Mouse (Mus musculus) heart, embryonic 10.5 days (tissue): ENCODE data around the gene Gm7075. TPM values are rescaled to one million over a fixed set of nuclear protein-coding genes. Genes with fewer than 3 reads are reported as not detected.
A peak's percentile ranks its signal among the peaks of the same experiment; 100 is the strongest.
"Not testable (repeated sequence)": the region's sequence is repeated elsewhere in the genome, so short reads cannot be mapped to it uniquely, and the experiment has no call there.

Experiments used
- DNase-seq: peaks from one replicate; pipeline ENCODE4 v3.0.0-alpha.2; 2017; ENCODE audit warnings: low spot score
- H3K27ac ChIP-seq: fragments of 300-500 bp; sonication (generic); 2 replicates; pipeline ENCODE4 v1.5.1; 2016; ENCODE audit warnings: mild to moderate bottlenecking
- H3K27me3 ChIP-seq: fragments of 300-500 bp; sonication (generic); 2 replicates; pipeline ENCODE4 v1.6.1; 2016; ENCODE audit warnings: mild to moderate bottlenecking; ENCODE audit not compliant: poor library complexity, insufficient read depth, severe bottlenecking
- H3K36me3 ChIP-seq: fragments of 300-500 bp; sonication (generic); 2 replicates; pipeline ENCODE4 v1.6.1; 2016; ENCODE audit warnings: mild to moderate bottlenecking, moderate library complexity
- H3K4me1 ChIP-seq: fragments of 300-500 bp; sonication (generic); 2 replicates; pipeline ENCODE4 v1.6.1; 2016; ENCODE audit warnings: mild to moderate bottlenecking
- H3K4me3 ChIP-seq: fragments of 300-500 bp; sonication (generic); 2 replicates; pipeline ENCODE4 v1.5.1; 2016; ENCODE audit warnings: mild to moderate bottlenecking, moderate library complexity
- H3K9me3 ChIP-seq: fragments of 300-500 bp; sonication (generic); 2 replicates; pipeline ENCODE4 v1.6.1; 2016; ENCODE audit warnings: mild to moderate bottlenecking, moderate library complexity
- WGBS: fragments of 180-500 bp; shearing (Covaris S2); methylation state at CpG from one replicate; pipeline ENCODE4 v1.1.7; 2016; 5-methylcytosine and 5-hydroxymethylcytosine counted together
- polyA plus RNA-seq: library from polyadenylated mRNA; unstranded; fragments of >200 nt; fragmentation: Nextera tagmentation; extraction: Ambion mirVana; gene quantifications from 2 replicates; pipeline ENCODE4 v1.2.1, GENCODE M21; 2016

The Gm7075 gene
- polyA plus RNA-seq, 1 experiment from 2014 or later, result not detected

DNA sequence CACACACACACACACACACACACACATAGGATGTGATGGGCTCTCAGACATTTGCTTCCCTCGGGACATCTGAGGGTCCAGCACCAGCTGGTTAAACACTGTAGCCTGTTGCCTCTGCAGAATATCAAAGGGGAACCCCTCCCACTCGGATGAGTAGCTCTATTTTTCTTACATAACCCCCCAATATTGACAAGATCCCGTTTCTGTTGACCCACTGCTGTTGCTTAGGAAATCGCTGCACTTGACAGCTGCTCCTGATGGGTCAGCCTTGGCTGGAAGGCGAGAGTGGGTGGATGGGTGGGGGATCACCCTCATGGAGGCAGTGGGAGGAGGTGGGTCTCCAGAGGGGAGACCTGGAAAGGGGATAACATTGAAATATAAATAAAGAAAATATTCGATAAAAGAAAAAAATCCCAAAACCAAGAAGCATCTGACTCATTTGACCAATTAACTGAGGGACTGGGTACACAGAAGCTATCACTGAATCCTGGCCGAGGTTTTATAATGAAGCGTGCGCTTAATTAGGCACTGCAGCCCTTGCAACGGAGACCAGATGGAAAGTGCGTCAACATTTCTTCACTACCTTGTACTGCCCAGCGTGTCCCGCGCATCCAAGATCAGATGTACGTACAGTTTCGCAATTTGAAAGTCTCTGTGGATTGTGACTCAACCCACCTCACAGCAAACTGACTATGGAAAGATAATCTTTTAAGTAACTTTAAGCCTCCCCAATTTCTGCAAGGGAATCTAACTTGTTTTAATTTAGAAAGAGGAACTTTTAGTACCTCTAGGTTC lies 11.2 kb downstream of the Gm7075 start:
- no peaks in the 10 kb centered on the region for H3K4me1 ChIP-seq
- DNase-seq, result no peak
- H3K36me3 ChIP-seq, result no peaks in the 10 kb centered on the region
- no peak overlapping the region for H3K4me3 ChIP-seq
- no peaks in the 10 kb centered on the region for H3K27me3 ChIP-seq
- H3K9me3 ChIP-seq, result no peaks in the 10 kb centered on the region
- no peak overlapping the region for H3K27ac ChIP-seq
- whole genome bisulfite sequencing, result 67% methylated on average over 16 of the region's 16 CpGs

DNA sequence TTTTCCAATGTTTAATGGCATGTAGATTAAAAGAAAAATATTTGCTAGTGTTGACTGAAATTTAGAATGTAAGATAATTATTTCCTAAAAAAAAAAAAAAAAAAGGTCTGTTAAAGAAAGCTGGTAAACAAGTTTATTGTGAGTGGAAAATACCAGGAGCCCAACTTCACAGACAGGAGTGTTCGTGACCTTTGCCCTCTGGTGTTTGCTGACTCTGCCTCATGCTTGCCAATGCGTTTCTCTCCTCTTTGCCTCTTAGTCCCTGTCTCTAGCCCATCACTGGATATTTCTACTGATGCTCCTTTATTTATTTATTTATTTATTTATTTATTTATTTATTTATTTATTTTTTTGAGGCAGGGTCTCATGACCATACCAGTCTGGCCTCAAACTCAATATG lies 18.0 kb downstream of the Gm7075 start:
- Histone ChIP-seq H3K27me3 (no peaks in the 10 kb centered on the region), H3K36me3 (no peaks in the 10 kb centered on the region), H3K27ac (no peak overlapping the region), H3K9me3 (no peaks in the 10 kb centered on the region), H3K4me1 (no peaks in the 10 kb centered on the region), H3K4me3 (no peak overlapping the region)
- 78% methylated on average over 2 of the region's 2 CpGs for WGBS
- no peak for DNase-seq

DNA sequence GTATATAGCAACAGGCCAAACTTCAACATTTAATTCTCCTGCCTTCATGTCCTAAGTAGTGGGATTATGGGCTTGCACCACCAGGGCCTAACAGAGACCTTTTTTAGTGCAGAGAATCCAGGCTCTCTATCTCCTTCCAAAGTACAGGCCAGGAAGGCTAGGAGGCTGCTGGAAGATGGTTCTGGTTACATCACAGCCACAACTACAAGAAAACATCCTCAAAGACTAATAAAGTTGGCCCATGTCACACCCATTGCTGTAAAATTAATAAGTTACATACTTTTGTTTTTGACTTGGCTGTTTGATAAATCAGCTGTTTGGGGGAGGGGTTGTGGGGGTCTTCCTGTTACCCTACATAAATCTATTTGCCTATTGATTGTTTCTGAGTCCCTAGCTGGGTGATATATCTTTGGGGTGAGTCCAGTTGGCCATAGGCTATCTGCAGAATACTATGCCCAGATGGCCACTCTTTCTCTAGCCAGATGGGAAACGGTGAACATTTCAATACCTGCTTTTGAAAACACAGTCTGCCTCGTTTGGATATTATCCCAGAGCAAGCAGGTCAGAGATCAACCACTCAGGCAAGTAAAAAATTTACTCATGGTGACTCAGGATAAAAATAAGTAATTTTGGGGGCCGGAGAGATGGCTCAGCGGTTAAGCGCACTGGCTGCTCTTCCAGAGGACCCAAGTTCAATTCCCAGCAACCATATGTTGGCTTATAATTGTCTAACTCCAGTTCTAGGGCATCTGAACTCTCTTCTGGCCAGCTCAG lies 18.7 kb downstream of the Gm7075 start:
- Histone ChIP-seq H3K9me3 (no peaks in the 10 kb centered on the region), H3K36me3 (no peaks in the 10 kb centered on the region), H3K4me3 (no peak overlapping the region), H3K27me3 (no peaks in the 10 kb centered on the region), H3K4me1 (no peaks in the 10 kb centered on the region), H3K27ac (no peak overlapping the region)
- WGBS, result 87% methylated on average over 5 of the region's 5 CpGs
- DNase-seq, result no peak

DNA sequence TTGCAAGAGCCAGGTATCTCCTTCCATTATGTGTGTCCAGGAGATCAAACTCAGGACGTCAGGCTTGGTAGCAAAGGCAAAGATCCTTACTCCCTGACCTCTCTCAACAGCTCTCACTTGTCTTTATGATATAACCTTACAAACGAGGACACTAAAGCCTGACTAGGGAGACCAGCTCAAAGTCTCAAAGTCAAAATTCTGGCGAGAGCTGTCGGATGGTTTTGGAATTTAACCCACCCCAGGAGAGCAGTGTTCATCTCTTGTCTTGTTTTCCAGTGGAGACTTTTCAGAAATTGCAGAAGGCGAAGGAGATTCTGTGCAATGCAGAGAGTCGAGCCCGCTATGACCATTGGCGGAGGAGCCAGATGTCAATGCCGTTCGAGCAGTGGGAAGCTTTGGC lies 24.6 kb downstream of the Gm7075 start:
- no peak for DNase-seq
- Histone ChIP-seq H3K9me3 (no peaks in the 10 kb centered on the region), H3K27me3 (no peaks in the 10 kb centered on the region), H3K36me3 (no peaks in the 10 kb centered on the region), H3K27ac (no peak overlapping the region), H3K4me1 (no peaks in the 10 kb centered on the region), H3K4me3 (no peak overlapping the region)
- 88% methylated on average over 10 of the region's 10 CpGs for WGBS

DNA sequence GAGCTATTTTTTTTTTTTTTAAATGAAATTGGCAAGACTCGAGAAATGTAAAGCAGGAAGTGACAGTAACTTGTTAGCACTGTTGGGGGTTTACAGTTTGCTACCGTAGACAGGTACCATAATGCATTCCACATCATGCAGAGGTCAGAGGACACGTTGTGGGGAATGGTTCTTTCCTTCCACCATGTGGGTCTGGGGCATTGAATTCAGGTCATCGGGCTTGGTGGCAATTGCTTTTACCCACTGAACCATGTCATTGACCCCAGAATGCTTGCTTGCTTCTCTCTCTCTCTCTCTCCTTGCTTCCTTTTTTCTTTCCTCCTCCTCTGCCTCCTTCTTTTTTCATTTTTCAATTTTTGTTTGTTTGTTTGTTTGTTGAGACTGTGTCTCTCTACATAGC lies 32.6 kb downstream of the Gm7075 start:
- DNase-seq, result no peak
- no peaks in the 10 kb centered on the region for H3K9me3 ChIP-seq
- 77% methylated on average over 4 of the region's 4 CpGs for WGBS
- H3K36me3 ChIP-seq, result no peaks in the 10 kb centered on the region
- no peaks in the 10 kb centered on the region for H3K4me1 ChIP-seq
- no peak overlapping the region for H3K27ac ChIP-seq
- H3K27me3 ChIP-seq, result no peaks in the 10 kb centered on the region
- no peak overlapping the region for H3K4me3 ChIP-seq

DNA sequence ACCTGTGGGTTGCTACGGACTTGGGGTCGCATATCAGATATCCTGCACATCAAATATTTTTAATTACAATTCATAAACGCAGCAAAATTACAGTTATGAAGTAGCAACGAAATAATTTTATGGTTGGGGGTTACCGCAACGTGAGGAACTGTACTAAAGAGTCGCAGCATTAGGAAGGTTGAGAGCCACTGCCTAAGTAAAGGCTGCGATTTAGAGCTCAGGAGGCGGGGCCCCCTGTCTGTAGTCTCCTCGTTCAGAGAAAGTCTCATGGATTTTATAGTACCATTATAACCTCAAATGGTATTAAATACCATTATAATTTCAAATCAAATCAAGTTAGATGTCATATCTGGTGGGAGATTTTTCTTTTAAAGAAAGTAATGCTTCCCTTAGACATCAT lies 34.6 kb downstream of the Gm7075 start:
- Histone ChIP-seq H3K27ac (peak overlapping the region; percentile 83), H3K4me1 (no peaks in the 10 kb centered on the region), H3K27me3 (no peaks in the 10 kb centered on the region), H3K36me3 (no peaks in the 10 kb centered on the region), H3K4me3 (peak overlapping the region; percentile 69), H3K9me3 (no peaks in the 10 kb centered on the region)
- no peak for DNase-seq
- 4% methylated on average over 10 of the region's 10 CpGs for WGBS

DNA sequence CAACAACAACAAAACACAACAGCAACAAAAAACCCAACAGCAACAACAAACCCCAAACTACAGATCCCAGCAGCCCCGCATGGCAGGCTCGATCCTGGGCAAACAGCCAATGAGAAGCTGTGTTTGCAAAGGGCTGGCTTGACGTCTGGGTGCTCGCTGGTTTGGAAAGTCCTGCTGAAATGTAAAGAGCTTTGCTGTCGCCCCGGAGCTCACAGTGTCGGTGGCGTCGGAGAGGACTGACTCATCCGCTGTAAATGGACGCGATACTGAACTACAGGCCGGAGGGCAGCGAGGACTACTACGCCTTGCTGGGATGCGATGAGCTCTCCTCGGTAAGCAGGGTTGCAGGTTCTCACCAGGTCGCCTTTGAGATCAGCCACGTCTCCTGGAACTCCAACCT lies 35.1 kb downstream of the Gm7075 start:
- no peaks in the 10 kb centered on the region for H3K9me3 ChIP-seq
- H3K36me3 ChIP-seq, result no peaks in the 10 kb centered on the region
- no peaks in the 10 kb centered on the region for H3K4me1 ChIP-seq
- H3K27me3 ChIP-seq, result no peaks in the 10 kb centered on the region
- H3K4me3 ChIP-seq, result peak overlapping the region; percentile 69
- WGBS, result 0% methylated on average over 19 of the region's 19 CpGs
- DNase-seq, result peak; percentile 95
- peak overlapping the region; percentile 83 for H3K27ac ChIP-seq

DNA sequence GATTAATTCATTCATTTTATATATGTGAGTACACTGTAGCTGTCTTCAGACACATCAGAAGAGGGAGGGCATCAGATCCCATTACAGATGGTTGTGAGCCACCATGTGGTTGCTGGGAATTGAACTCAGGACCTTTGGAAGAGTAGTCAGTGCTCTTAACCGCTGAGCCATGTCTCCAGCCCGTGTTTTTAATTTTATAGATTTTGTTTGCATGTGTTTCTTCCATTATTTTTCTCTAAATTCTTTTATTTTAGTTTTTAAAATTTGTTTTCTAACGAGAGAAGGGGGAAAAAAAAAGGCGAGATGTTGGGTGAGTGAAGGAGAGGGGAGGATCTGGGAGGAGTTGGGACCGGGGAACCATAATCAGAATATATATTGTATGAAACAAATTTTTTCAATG lies 35.7 kb downstream of the Gm7075 start:
- not testable (repeated sequence) for DNase-seq, H3K27me3 ChIP-seq, H3K9me3 ChIP-seq, H3K4me1 ChIP-seq, H3K36me3 ChIP-seq
- peak overlapping the region; percentile 69 for H3K4me3 ChIP-seq
- H3K27ac ChIP-seq, result peak overlapping the region; percentile 83
- 22% methylated on average over 5 of the region's 5 CpGs for WGBS

DNA sequence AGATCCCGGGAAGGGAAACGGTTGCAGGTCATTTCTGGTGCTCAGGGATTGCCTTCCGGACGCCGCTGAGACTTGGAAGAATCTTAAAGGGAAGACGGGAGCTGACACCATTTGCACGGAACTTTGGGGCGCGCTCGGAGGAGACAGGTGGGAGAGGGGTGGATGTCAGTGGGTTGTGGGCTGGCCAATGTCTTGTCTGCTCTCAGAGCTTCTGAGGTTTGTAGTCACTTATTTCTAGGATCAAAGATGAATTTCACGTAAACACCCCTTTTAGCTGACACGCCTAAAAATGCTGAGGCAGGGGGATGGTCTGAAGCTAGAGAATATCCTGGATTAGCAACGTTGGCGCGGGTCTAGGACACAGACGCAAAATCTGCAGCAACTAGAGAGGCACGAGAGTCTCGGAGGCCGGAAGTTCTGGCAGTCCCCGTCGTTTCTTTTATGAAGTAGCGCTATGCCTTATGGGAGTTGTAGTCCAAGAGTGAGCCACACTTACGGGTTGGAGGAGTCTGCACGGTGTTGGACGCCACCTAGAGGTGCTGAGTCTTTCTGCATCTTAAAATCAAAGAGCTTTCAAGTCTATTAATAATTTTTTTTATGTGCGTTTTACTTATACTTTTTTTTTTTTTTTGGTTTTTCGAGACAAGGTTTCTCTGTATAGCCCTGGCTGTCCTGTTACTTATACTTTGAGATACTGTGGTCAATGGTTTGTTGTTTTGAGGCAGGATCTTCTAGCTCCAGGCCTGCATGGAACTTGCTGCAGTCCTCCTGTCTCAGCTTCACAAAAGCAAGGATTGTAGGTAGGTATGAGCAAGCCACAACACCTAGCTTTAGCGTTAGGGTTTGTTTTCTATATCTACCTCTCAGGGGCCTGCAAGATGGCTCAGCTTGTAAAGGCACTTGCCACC lies 39.0 kb downstream of the Gm7075 start, which contains the start of gene Dnajc12:
Gene Dnajc12 (plus strand): TSS at position 72 of the 908 bp plus-strand sequence.
- WGBS, result under 1% methylated on average over 28 of the region's 28 CpGs
- Histone ChIP-seq H3K27me3 (no peaks in the 10 kb centered on the region), H3K27ac (peak within 1 kb of the TSS; percentile 83), H3K4me1 (no peaks in the 10 kb centered on the region), H3K9me3 (no peaks in the 10 kb centered on the region), H3K36me3 (no peaks in the 10 kb centered on the region), H3K4me3 (peak within 1 kb of the TSS; percentile 70)
- DNase-seq, result peak; percentile 96

DNA sequence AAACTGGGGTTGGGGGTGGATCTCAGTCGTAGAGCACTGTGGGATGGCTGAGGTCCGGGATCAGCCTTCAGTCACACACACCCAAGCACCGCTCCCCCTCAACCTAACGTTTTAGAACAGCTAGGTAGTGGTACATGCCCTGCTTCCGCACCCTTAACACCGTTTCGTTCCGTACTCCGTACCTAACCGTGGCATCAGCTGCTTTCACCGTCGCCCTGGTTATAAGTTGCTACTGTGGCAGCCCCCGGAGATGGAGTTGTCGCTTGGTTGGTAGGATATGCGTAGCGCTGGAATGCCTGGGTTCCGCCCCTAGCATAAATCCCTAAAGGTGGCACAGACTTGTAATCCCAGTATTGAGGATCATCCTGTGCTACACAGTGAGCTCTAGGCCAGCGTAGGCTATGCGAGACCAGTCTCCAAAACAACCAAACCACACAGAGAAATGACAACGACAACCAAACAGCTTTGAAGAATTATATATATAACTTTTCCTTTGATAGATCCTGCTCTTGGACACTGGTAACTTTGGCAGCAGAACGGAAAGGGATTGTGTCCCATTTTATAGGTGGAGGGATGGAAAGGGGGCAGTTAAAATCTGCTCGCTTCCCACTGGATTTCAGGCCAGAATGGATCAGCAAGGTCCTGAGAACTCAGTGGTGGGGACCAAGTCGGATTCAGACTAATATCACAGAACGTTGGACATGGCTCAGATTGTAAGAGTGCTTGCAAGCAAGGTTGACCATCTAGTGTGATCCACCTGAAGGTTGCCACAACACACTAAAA lies 39.9 kb downstream of the Gm7075 start, which contains the start of gene Sirt1:
Gene Sirt1 (minus strand): TSS at position 207 of the 783 bp plus-strand sequence.
- Histone ChIP-seq H3K4me1 (no peaks in the 10 kb centered on the region), H3K27me3 (no peaks in the 10 kb centered on the region), H3K36me3 (no peaks in the 10 kb centered on the region), H3K4me3 (peak within 1 kb of the TSS; percentile 70), H3K27ac (peak within 1 kb of the TSS; percentile 83), H3K9me3 (no peaks in the 10 kb centered on the region)
- 6% methylated on average over 24 of the region's 24 CpGs for WGBS
- no peak for DNase-seq

DNA sequence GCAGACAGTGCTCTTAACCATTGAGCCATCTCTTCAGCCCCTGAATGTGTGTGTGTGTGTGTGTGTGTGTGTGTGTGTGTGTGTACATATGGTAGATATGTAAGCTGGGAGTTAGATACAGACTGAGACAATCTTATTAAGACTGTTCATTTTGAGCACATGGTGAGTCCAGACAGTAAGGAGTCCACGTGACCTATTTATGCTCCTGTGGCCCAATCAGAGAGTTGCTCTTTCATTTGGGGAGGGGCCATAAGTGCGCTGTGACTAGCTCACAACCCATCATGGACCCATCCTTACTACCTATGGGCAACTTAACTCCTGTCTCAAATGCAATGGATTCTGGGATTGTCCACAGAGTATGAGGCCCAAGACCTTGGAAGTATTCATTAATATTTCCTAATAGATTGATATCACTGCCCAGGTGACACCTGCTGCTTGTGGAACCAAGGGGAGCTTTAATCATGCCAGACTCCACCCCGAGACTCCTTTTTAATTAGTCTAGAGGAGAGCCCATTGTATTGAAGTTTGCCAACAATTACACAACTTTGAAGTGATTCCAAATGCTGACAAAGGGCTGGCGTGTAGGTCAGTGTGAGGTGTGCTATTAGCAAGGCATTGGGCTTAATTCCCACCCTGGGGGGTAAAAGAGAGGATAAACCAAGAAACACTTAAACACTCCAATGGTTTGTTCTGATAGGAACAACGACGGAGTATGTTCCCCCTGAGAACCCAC lies 42.5 kb downstream of the Gm7075 start:
- Histone ChIP-seq H3K9me3 (no peaks in the 10 kb centered on the region), H3K27ac (no peak overlapping the region), H3K4me3 (no peak overlapping the region), H3K27me3 (no peaks in the 10 kb centered on the region), H3K36me3 (no peaks in the 10 kb centered on the region), H3K4me1 (no peaks in the 10 kb centered on the region)
- 72% methylated on average over 6 of the region's 6 CpGs for WGBS
- DNase-seq, result no peak
